Mouse (Mus musculus): ENCODE results near the gene BC052040. TPM values are rescaled to one million over a fixed set of nuclear protein-coding genes. Genes with fewer than 3 reads are reported as not detected.
A peak's percentile ranks its signal among the peaks of the same experiment; 100 is the strongest.

The BC052040 gene
- polyA plus RNA-seq, 1 experiment from 2014 or later = 22.3 TPM

- Histone ChIP-seq H3K4me3 (ENCODE audit: low read depth, low read length) (no peak overlapping the region), H3K9ac (ENCODE audit: low read length) (no peak overlapping the region), H3K36me3 (ENCODE audit: control insufficient read depth, insufficient read depth, low read length) (no peaks in the 10 kb centered on the region), H3K9me3 (ENCODE audit: control insufficient read depth, low read length) (no peaks in the 10 kb centered on the region), H3K27ac (ENCODE audit: low read depth, low read length) (no peak overlapping the region), H3K4me2 (ENCODE audit: low read depth, low read length, severe bottlenecking) (no peak overlapping the region), H3K4me1 (replicated peaks; ENCODE audit: control insufficient read depth, insufficient read depth, low read length) (no peaks in the 10 kb centered on the region), H3K27me3 (ENCODE audit: control insufficient read depth, insufficient read depth, low read length) (no peaks in the 10 kb centered on the region)
- ATAC-seq (replicated peaks; ENCODE audit: low FRiP score) = no peak
- DNase-seq (ENCODE audit: low spot score) = no peak
- WGBS = 98% methylated on average over 2 of the region's 2 CpGs
These were observed 28.6 kb downstream of the BC052040 start for GRCm38 (mm10) chr2:115610092-115610491.

- Histone ChIP-seq H3K9me3 (ENCODE audit: control insufficient read depth, low read length) (no peaks in the 10 kb centered on the region), H3K27ac (ENCODE audit: low read depth, low read length) (no peak overlapping the region), H3K4me1 (replicated peaks; ENCODE audit: control insufficient read depth, insufficient read depth, low read length) (no peaks in the 10 kb centered on the region), H3K36me3 (ENCODE audit: control insufficient read depth, insufficient read depth, low read length) (no peaks in the 10 kb centered on the region), H3K27me3 (ENCODE audit: control insufficient read depth, insufficient read depth, low read length) (no peaks in the 10 kb centered on the region), H3K9ac (ENCODE audit: low read length) (no peak overlapping the region), H3K4me2 (ENCODE audit: low read depth, low read length, severe bottlenecking) (no peak overlapping the region), H3K4me3 (ENCODE audit: low read depth, low read length) (no peak overlapping the region)
- WGBS = 93% methylated on average over 6 of the region's 6 CpGs
- ATAC-seq (replicated peaks; ENCODE audit: low FRiP score) = no peak
- no peak for DNase-seq (ENCODE audit: low spot score)
These were observed 29.0 kb downstream of the BC052040 start for GRCm38 (mm10) chr2:115610503-115610902.

- no peaks in the 10 kb centered on the region for H3K36me3 ChIP-seq (ENCODE audit: control insufficient read depth, insufficient read depth, low read length)
- DNase-seq (ENCODE audit: low spot score) (no peak), ATAC-seq (replicated peaks; ENCODE audit: low FRiP score) (no peak)
- WGBS = 94% methylated on average over 3 of the region's 3 CpGs
- no peaks in the 10 kb centered on the region for H3K9me3 ChIP-seq (ENCODE audit: control insufficient read depth, low read length)
- no peak overlapping the region for H3K4me3 ChIP-seq (ENCODE audit: low read depth, low read length)
- H3K27ac ChIP-seq (ENCODE audit: low read depth, low read length) = no peak overlapping the region
- H3K4me1 ChIP-seq (replicated peaks; ENCODE audit: control insufficient read depth, insufficient read depth, low read length) = no peaks in the 10 kb centered on the region
- H3K4me2 ChIP-seq (ENCODE audit: low read depth, low read length, severe bottlenecking) = no peak overlapping the region
- no peaks in the 10 kb centered on the region for H3K27me3 ChIP-seq (ENCODE audit: control insufficient read depth, insufficient read depth, low read length)
- no peak overlapping the region for H3K9ac ChIP-seq (ENCODE audit: low read length)
These were observed 32.5 kb downstream of the BC052040 start for GRCm38 (mm10) chr2:115613830-115614520.

- WGBS = 94% methylated on average over 4 of the region's 4 CpGs
- DNase-seq (ENCODE audit: low spot score) (no peak), ATAC-seq (replicated peaks; ENCODE audit: low FRiP score) (no peak)
- H3K36me3 ChIP-seq (ENCODE audit: control insufficient read depth, insufficient read depth, low read length) = no peaks in the 10 kb centered on the region
- H3K9ac ChIP-seq (ENCODE audit: low read length) = no peak overlapping the region
- H3K9me3 ChIP-seq (ENCODE audit: control insufficient read depth, low read length) = no peaks in the 10 kb centered on the region
- no peak overlapping the region for H3K27ac ChIP-seq (ENCODE audit: low read depth, low read length)
- no peak overlapping the region for H3K4me2 ChIP-seq (ENCODE audit: low read depth, low read length, severe bottlenecking)
- no peaks in the 10 kb centered on the region for H3K27me3 ChIP-seq (ENCODE audit: control insufficient read depth, insufficient read depth, low read length)
- no peak overlapping the region for H3K4me3 ChIP-seq (ENCODE audit: low read depth, low read length)
- H3K4me1 ChIP-seq (replicated peaks; ENCODE audit: control insufficient read depth, insufficient read depth, low read length) = peaks cover 2% of the 10 kb centered on the region; the same call in 1 of the 2 replicates
These were observed 47.0 kb downstream of the BC052040 start for GRCm38 (mm10) chr2:115628471-115628870.

GRCm38 (mm10) chr2:115631031-115631434 lies 49.5 kb downstream of the BC052040 start:
- H3K27ac ChIP-seq (ENCODE audit: low read depth, low read length) = no peak overlapping the region
- WGBS = 74% methylated on average over 5 of the region's 5 CpGs
- H3K4me1 ChIP-seq (replicated peaks; ENCODE audit: control insufficient read depth, insufficient read depth, low read length) = peaks cover 2% of the 10 kb centered on the region; the same call in 1 of the 2 replicates

GRCm38 (mm10) chr2:115631826-115632225 lies 50.3 kb downstream of the BC052040 start:
- Histone ChIP-seq H3K9me3 (ENCODE audit: control insufficient read depth, low read length) (no peaks in the 10 kb centered on the region), H3K36me3 (ENCODE audit: control insufficient read depth, insufficient read depth, low read length) (no peaks in the 10 kb centered on the region), H3K9ac (ENCODE audit: low read length) (no peak overlapping the region), H3K4me2 (ENCODE audit: low read depth, low read length, severe bottlenecking) (no peak overlapping the region), H3K27ac (ENCODE audit: low read depth, low read length) (no peak overlapping the region), H3K27me3 (ENCODE audit: control insufficient read depth, insufficient read depth, low read length) (no peaks in the 10 kb centered on the region), H3K4me3 (ENCODE audit: low read depth, low read length) (no peak overlapping the region), H3K4me1 (replicated peaks; ENCODE audit: control insufficient read depth, insufficient read depth, low read length) (peaks cover 2% of the 10 kb centered on the region; the same call in 1 of the 2 replicates)
- 96% methylated on average over 4 of the region's 4 CpGs for WGBS
- ATAC-seq (replicated peaks; ENCODE audit: low FRiP score) (no peak), DNase-seq (ENCODE audit: low spot score) (no peak)

More at GRCm38 (mm10) chr2:115631031-115631434, 49.5 kb downstream of the BC052040 start:
- Histone ChIP-seq H3K4me3 (ENCODE audit: low read depth, low read length) (no peak overlapping the region), H3K36me3 (ENCODE audit: control insufficient read depth, insufficient read depth, low read length) (no peaks in the 10 kb centered on the region), H3K27me3 (ENCODE audit: control insufficient read depth, insufficient read depth, low read length) (no peaks in the 10 kb centered on the region), H3K9ac (ENCODE audit: low read length) (no peak overlapping the region), H3K4me2 (ENCODE audit: low read depth, low read length, severe bottlenecking) (no peak overlapping the region), H3K9me3 (ENCODE audit: control insufficient read depth, low read length) (no peaks in the 10 kb centered on the region)
- no peak for ATAC-seq (replicated peaks; ENCODE audit: low FRiP score)
- no peak for DNase-seq (ENCODE audit: low spot score)

- H3K4me3 ChIP-seq (ENCODE audit: low read depth, low read length) = no peak overlapping the region
- no peak overlapping the region for H3K9ac ChIP-seq (ENCODE audit: low read length)
- no peaks in the 10 kb centered on the region for H3K4me1 ChIP-seq (replicated peaks; ENCODE audit: control insufficient read depth, insufficient read depth, low read length)
- H3K27me3 ChIP-seq (ENCODE audit: control insufficient read depth, insufficient read depth, low read length) = no peaks in the 10 kb centered on the region
- H3K36me3 ChIP-seq (ENCODE audit: control insufficient read depth, insufficient read depth, low read length) = no peaks in the 10 kb centered on the region
- no peak overlapping the region for H3K27ac ChIP-seq (ENCODE audit: low read depth, low read length)
- no peak for ATAC-seq (replicated peaks; ENCODE audit: low FRiP score)
- DNase-seq (ENCODE audit: low spot score) = no peak
- no peaks in the 10 kb centered on the region for H3K9me3 ChIP-seq (ENCODE audit: control insufficient read depth, low read length)
- no peak overlapping the region for H3K4me2 ChIP-seq (ENCODE audit: low read depth, low read length, severe bottlenecking)
- 84% methylated on average over 2 of the region's 2 CpGs for WGBS
These were observed 68.7 kb downstream of the BC052040 start for GRCm38 (mm10) chr2:115650203-115650602.

- Histone ChIP-seq H3K9ac (ENCODE audit: low read length) (no peak overlapping the region), H3K4me3 (ENCODE audit: low read depth, low read length) (no peak overlapping the region), H3K4me2 (ENCODE audit: low read depth, low read length, severe bottlenecking) (no peak overlapping the region), H3K27ac (ENCODE audit: low read depth, low read length) (peak overlapping the region; percentile 25; the same call in 1 of the 2 replicates), H3K9me3 (ENCODE audit: control insufficient read depth, low read length) (no peaks in the 10 kb centered on the region), H3K27me3 (ENCODE audit: control insufficient read depth, insufficient read depth, low read length) (no peaks in the 10 kb centered on the region), H3K36me3 (ENCODE audit: control insufficient read depth, insufficient read depth, low read length) (no peaks in the 10 kb centered on the region), H3K4me1 (replicated peaks; ENCODE audit: control insufficient read depth, insufficient read depth, low read length) (peaks cover 13% of the 10 kb centered on the region; the same call in 1 of the 2 replicates)
- 55% methylated on average over 8 of the region's 8 CpGs for WGBS
- DNase-seq (ENCODE audit: low spot score) = no peak
- ATAC-seq (replicated peaks; ENCODE audit: low FRiP score) = peak; percentile 53
These were observed 78.2 kb downstream of the BC052040 start for GRCm38 (mm10) chr2:115659712-115660111.
